Mouse (Mus musculus): Measurements from ENCODE around the gene Islr2.

DNA sequence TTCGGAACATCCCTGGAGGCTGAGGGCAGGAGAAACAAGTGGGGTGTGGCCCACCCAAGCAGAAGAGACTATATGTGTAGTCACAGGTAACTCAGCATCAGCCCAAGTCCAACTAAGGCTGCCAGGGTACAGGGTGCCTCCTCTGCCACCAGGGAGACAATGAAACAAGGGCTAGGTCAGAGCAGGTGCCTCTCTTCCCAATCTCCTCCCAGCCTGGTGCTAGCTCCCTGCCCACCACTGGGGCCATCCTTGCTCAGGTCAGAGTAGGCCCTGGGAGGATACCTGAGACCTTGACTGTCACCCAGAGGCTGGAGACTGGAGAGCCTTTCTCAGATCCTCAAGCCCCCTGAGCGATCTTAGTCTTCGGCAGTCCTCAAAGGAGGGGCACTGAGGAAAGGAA lies 41.9 kb downstream of the Islr2 start:
- TF ChIP-seq POLR2A (IDR thresholded peaks at IDR 0.05; ENCODE audit: insufficient read depth, low read length) (no peak), CTCF (IDR thresholded peaks at IDR 0.05; ENCODE audit: low read depth, low read length) (no peak)
